Mouse (Mus musculus) c-Kit-positive CD71-positive TER-119-positive erythroid progenitor cells, embryonic 14.5 days (primary cell): ENCODE measurements around the gene Npas2.

Source experiments
- DNase-seq: peaks from one replicate; pipeline ENCODE4 v3.0.0-alpha.2; 2013; ENCODE audit warnings: low spot score

Npas2 gene

GRCm38 (mm10) chr1:39335561-39336196 lies 142.1 kb downstream of the Npas2 start:
- no peak for DNase-seq

GRCm38 (mm10) chr1:39336788-39337187 lies 143.3 kb downstream of the Npas2 start:
- no peak for DNase-seq

- no peak for DNase-seq
These were observed 145.3 kb downstream of the Npas2 start for GRCm38 (mm10) chr1:39338831-39339230.

- DNase-seq, result no peak
These were observed 145.9 kb downstream of the Npas2 start for GRCm38 (mm10) chr1:39339455-39339854.

GRCm38 (mm10) chr1:39340156-39340555 lies 146.6 kb downstream of the Npas2 start:
- no peak for DNase-seq

GRCm38 (mm10) chr1:39340647-39341046 lies 147.1 kb downstream of the Npas2 start:
- peak; percentile 14 for DNase-seq

GRCm38 (mm10) chr1:39341807-39342206 lies 148.3 kb downstream of the Npas2 start:
- no peak for DNase-seq

- no peak for DNase-seq
These were observed 149.7 kb downstream of the Npas2 start for GRCm38 (mm10) chr1:39343242-39343641.

GRCm38 (mm10) chr1:39344981-39345600 lies 151.6 kb downstream of the Npas2 start:
- no peak for DNase-seq

- DNase-seq, result no peak
These were observed 155.5 kb downstream of the Npas2 start for GRCm38 (mm10) chr1:39349001-39349400.

- DNase-seq, result no peak
These were observed 155.9 kb downstream of the Npas2 start for GRCm38 (mm10) chr1:39349427-39349826.

GRCm38 (mm10) chr1:39361754-39362514 lies 168.4 kb downstream of the Npas2 start:
- no peak for DNase-seq

GRCm38 (mm10) chr1:39362515-39362893 lies 169.0 kb downstream of the Npas2 start:
- peak; percentile 25 for DNase-seq

- no peak for DNase-seq
These were observed 172.0 kb downstream of the Npas2 start for GRCm38 (mm10) chr1:39365562-39365961.

GRCm38 (mm10) chr1:39367045-39367444 lies 173.5 kb downstream of the Npas2 start:
- DNase-seq, result no peak

GRCm38 (mm10) chr1:39367601-39368266 lies 174.2 kb downstream of the Npas2 start, which contains the start of gene Rpl31:
Rpl31 (plus strand) TSS chr1:39367842.
- DNase-seq, result peak; percentile 90

GRCm38 (mm10) chr1:39368267-39368841 lies 174.8 kb downstream of the Npas2 start:
- DNase-seq, result no peak

- DNase-seq, result no peak
These were observed 176.9 kb downstream of the Npas2 start for GRCm38 (mm10) chr1:39370431-39370830.

- DNase-seq, result no peak
These were observed 178.8 kb downstream of the Npas2 start for GRCm38 (mm10) chr1:39372220-39372843.

GRCm38 (mm10) chr1:39373378-39373777 lies 179.8 kb downstream of the Npas2 start:
- no peak for DNase-seq

- no peak for DNase-seq
These were observed 180.8 kb downstream of the Npas2 start for GRCm38 (mm10) chr1:39374231-39374809.
